Mouse (Mus musculus) myocyte (in vitro differentiated cells): Measurements from ENCODE around the gene Vwa1. TPM values are rescaled to one million over a fixed set of nuclear protein-coding genes. Genes with fewer than 3 reads are reported as not detected.

ENCODE experiments used
- H3K27me3 ChIP-seq: one replicate; pipeline ENCODE4 v1.6.1; 2011; ENCODE audit not compliant: control insufficient read depth, insufficient read depth, insufficient read length
- H3K36me3 ChIP-seq: one replicate; pipeline ENCODE4 v1.6.1; 2011; ENCODE audit not compliant: control insufficient read depth, insufficient read depth
- H3K4me2 ChIP-seq: one replicate; pipeline ENCODE4 v1.6.1; 2011; ENCODE audit warnings: low read depth, control low read depth
- H3K4me3 ChIP-seq: one replicate; pipeline ENCODE4 v1.5.1; 2011; ENCODE audit warnings: mild to moderate bottlenecking, control low read depth, moderate library complexity
- H3K79me2 ChIP-seq: one replicate; pipeline ENCODE4 v1.6.1; 2011; ENCODE audit not compliant: control insufficient read depth, insufficient read depth
- H3ac ChIP-seq: one replicate; pipeline ENCODE4 v1.6.1; 2011; ENCODE audit not compliant: control insufficient read depth, insufficient read length
- CEBPB ChIP-seq: IDR thresholded peaks from 2 replicates; pipeline ENCODE4 v1.6.1; 2011; ENCODE audit warnings: mild to moderate bottlenecking, moderate library complexity; ENCODE audit not compliant: poor library complexity, insufficient read depth, severe bottlenecking
- E2F4 ChIP-seq: IDR thresholded peaks from one replicate; pipeline ENCODE4 v1.6.1; 2011; ENCODE audit warnings: mild to moderate bottlenecking, control low read depth, moderate library complexity; ENCODE audit not compliant: insufficient read depth
- MAX ChIP-seq: IDR thresholded peaks from one replicate; pipeline ENCODE4 v1.6.1; 2011; ENCODE audit warnings: low read depth, mild to moderate bottlenecking, control low read depth
- MYOD1 ChIP-seq, 3 experiments: IDR thresholded peaks; one replicate each; pipeline ENCODE4 v1.6.1; 2011; ENCODE audit warnings: control low read depth in 2 of 3, low read depth in 2 of 3, mild to moderate bottlenecking in 2 of 3, moderate library complexity in 1 of 3; ENCODE audit not compliant: insufficient read length in 2 of 3, control insufficient read depth in 1 of 3
- MYOG ChIP-seq, 3 experiments: IDR thresholded peaks; one replicate each; pipeline ENCODE4 v1.6.1; 2011; ENCODE audit warnings: control low read depth in 2 of 3, low read depth in 2 of 3, mild to moderate bottlenecking in 2 of 3; ENCODE audit not compliant: insufficient read length in 2 of 3, control insufficient read depth in 1 of 3, insufficient read depth in 1 of 3
- POLR2A ChIP-seq: IDR thresholded peaks from one replicate; pipeline ENCODE4 v1.6.1; 2011; ENCODE audit warnings: low read depth, mild to moderate bottlenecking, control low read depth, moderate library complexity; ENCODE audit not compliant: insufficient read length
- POLR2AphosphoS2 ChIP-seq: IDR thresholded peaks from one replicate; pipeline ENCODE4 v1.6.1; 2011; ENCODE audit warnings: low read depth, control low read depth; ENCODE audit not compliant: insufficient read length
- REST ChIP-seq: IDR thresholded peaks from one replicate; pipeline ENCODE4 v1.6.1; 2011; ENCODE audit warnings: mild to moderate bottlenecking, control low read depth, moderate library complexity; ENCODE audit not compliant: insufficient read depth, insufficient read length
- SRF ChIP-seq: IDR thresholded peaks from one replicate; pipeline ENCODE4 v1.6.1; 2011; ENCODE audit warnings: low read depth; ENCODE audit not compliant: control insufficient read depth, insufficient read length
- TCF12 ChIP-seq: IDR thresholded peaks from one replicate; pipeline ENCODE4 v1.6.1; 2011; ENCODE audit warnings: mild to moderate bottlenecking, control low read depth; ENCODE audit not compliant: poor library complexity, insufficient read depth, severe bottlenecking
- TCF3 ChIP-seq: IDR thresholded peaks from one replicate; pipeline ENCODE4 v1.6.1; 2011; ENCODE audit warnings: low read depth, control low read depth; ENCODE audit not compliant: insufficient read length
- USF1 ChIP-seq: IDR thresholded peaks from one replicate; pipeline ENCODE4 v1.6.1; 2011; ENCODE audit warnings: low read depth, mild to moderate bottlenecking, control low read depth, moderate library complexity
- polyA plus RNA-seq: library from polyadenylated mRNA; unstranded; fragments of >200 nt; fragmentation: generic; extraction: Trizol; gene quantifications from one replicate; pipeline ENCODE4 v1.2.1, GENCODE M21; 2012; ENCODE audit warnings: missing spikeins

The Vwa1 gene
- 3.2 TPM for polyA plus RNA-seq

GRCm38 (mm10) chr4:155774280-155774754, at the start of gene Vwa1:
TSS of gene Vwa1 (minus strand) at chr4:155774698.
- H3K4me2 ChIP-seq: peak within 1 kb of the TSS; percentile 72
- peak in 2 of 3 experiments; percentile 56 to 83 for TF ChIP-seq MYOD1 (IDR thresholded peaks at IDR 0.05; ENCODE audit: control insufficient read depth in 1 of 3, insufficient read length in 2 of 3, low read depth in 2 of 3)
- TF ChIP-seq TCF3: peak; percentile 2
- TF ChIP-seq TCF12: peak; percentile 7
- TF ChIP-seq POLR2A: peak; percentile 66
- peak in 2 of 3 experiments; percentile 24 to 52 for TF ChIP-seq MYOG (IDR thresholded peaks at IDR 0.05; ENCODE audit: control insufficient read depth in 1 of 3, insufficient read depth in 1 of 3, insufficient read length in 2 of 3, low read depth in 2 of 3)
- TF ChIP-seq E2F4: no peak
- TF ChIP-seq USF1: no peak
- no peak within 1 kb of the TSS for H3ac ChIP-seq
- no peaks in the 10 kb centered on the region for H3K27me3 ChIP-seq
- peak within 1 kb of the TSS; percentile 6 for H3K4me3 ChIP-seq
- no peaks in the 10 kb centered on the region for H3K36me3 ChIP-seq
- H3K79me2 ChIP-seq: no peaks in the 10 kb centered on the region

GRCm38 (mm10) chr4:155823443-155823842, 48.9 kb upstream of the Vwa1 start:
- H3K36me3 ChIP-seq: peaks cover 75% of the 10 kb centered on the region
- peaks cover 31% of the 10 kb centered on the region for H3K79me2 ChIP-seq
- H3K4me2 ChIP-seq: no peak overlapping the region
- TF ChIP-seq TCF12: no peak
- no peak overlapping the region for H3K4me3 ChIP-seq
- H3K27me3 ChIP-seq: no peaks in the 10 kb centered on the region
- H3ac ChIP-seq: no peak overlapping the region

- no peak overlapping the region for H3K4me3 ChIP-seq
- H3ac ChIP-seq: no peak overlapping the region
- no peaks in the 10 kb centered on the region for H3K27me3 ChIP-seq
- TF ChIP-seq POLR2A (no peak), REST (no peak), CEBPB (no peak), USF1 (no peak), MYOG (IDR thresholded peaks at IDR 0.05; ENCODE audit: control insufficient read depth in 1 of 3, insufficient read depth in 1 of 3, insufficient read length in 2 of 3, low read depth in 2 of 3) (no peak), MAX (no peak), POLR2AphosphoS2 (no peak), TCF12 (no peak), SRF (no peak), MYOD1 (IDR thresholded peaks at IDR 0.05; ENCODE audit: control insufficient read depth in 1 of 3, insufficient read length in 2 of 3, low read depth in 2 of 3) (no peak), TCF3 (no peak), E2F4 (no peak)
- no peak overlapping the region for H3K4me2 ChIP-seq
- H3K79me2 ChIP-seq: peaks cover 55% of the 10 kb centered on the region
- peaks cover 81% of the 10 kb centered on the region for H3K36me3 ChIP-seq
Measured at GRCm38 (mm10) chr4:155821025-155821424, 46.5 kb upstream of the Vwa1 start.

- H3K36me3 ChIP-seq: peaks cover 71% of the 10 kb centered on the region
- no peak overlapping the region for H3K4me3 ChIP-seq
- TF ChIP-seq TCF3: no peak
- no peak for TF ChIP-seq USF1
- no peak for TF ChIP-seq E2F4
- no peak for TF ChIP-seq POLR2A
- no peak for TF ChIP-seq CEBPB
- peaks cover 84% of the 10 kb centered on the region for H3K79me2 ChIP-seq
- H3ac ChIP-seq: no peak overlapping the region
- no peak overlapping the region for H3K4me2 ChIP-seq
- no peaks in the 10 kb centered on the region for H3K27me3 ChIP-seq
Measured at GRCm38 (mm10) chr4:155817533-155817932, 43.0 kb upstream of the Vwa1 start.

GRCm38 (mm10) chr4:155812665-155813181, 38.2 kb upstream of the Vwa1 start:
- Histone ChIP-seq H3K36me3 (peaks cover 59% of the 10 kb centered on the region), H3K4me3 (peak overlapping the region; percentile 71), H3K4me2 (peak overlapping the region; percentile 79), H3ac (peak overlapping the region; percentile 92), H3K27me3 (no peaks in the 10 kb centered on the region), H3K79me2 (peaks cover 50% of the 10 kb centered on the region)
- TF ChIP-seq CEBPB (no peak), POLR2A (no peak), TCF3 (no peak), MYOG (IDR thresholded peaks at IDR 0.05; ENCODE audit: control insufficient read depth in 1 of 3, insufficient read depth in 1 of 3, insufficient read length in 2 of 3, low read depth in 2 of 3) (no peak), SRF (no peak), E2F4 (no peak), POLR2AphosphoS2 (no peak)
